ENCODE assay signal across 10 mouse cellular contexts in genomic region chr15:89425711-89426121, GRCm38 (mm10). TPM values are rescaled to one million over a fixed set of nuclear protein-coding genes. Genes with fewer than 3 reads are reported as not detected.
A peak's percentile ranks its signal among the peaks of the same experiment; 100 is the strongest.
DNase-seq lines count a peak whose midpoint lies in the region; ATAC-seq lines count a peak whose summit lies in the region.
"Had no signal": no experiment of that assay in that cellular context is flagged by ENCODE, and none has a peak within 500 bp of the region (broad histone marks: within the 10 kb centered on the region; RNA-seq: fewer than 3 reads in every experiment).

TSS of gene Cpt1b (minus strand) at chr15:89425863.

- WGBS in embryonic facial prominence, embryonic 11.5 days, result 19% methylated on average over 6 of the region's 6 CpGs

- no peak within 1 kb of the TSS for H3K9ac ChIP-seq in embryonic facial prominence, embryonic 11.5 days (replicated peaks; ENCODE audit: low read length)

- no peak within 1 kb of the TSS for H3K27ac ChIP-seq in embryonic facial prominence, embryonic 11.5 days (replicated peaks; ENCODE audit: low read depth, low read length)

- ATAC-seq in embryonic facial prominence, embryonic 11.5 days (replicated peaks; ENCODE audit: insufficient number of reproducible peaks, low FRiP score, low TSS enrichment, low read depth), result no peak

- 0 out of 2 replicates have a peak, but pooled peaks cover 3% of the 10 kb centered on the region for H3K36me3 ChIP-seq in embryonic facial prominence, embryonic 11.5 days (replicated peaks; ENCODE audit: control insufficient read depth, insufficient read depth, low read depth, low read length)

- H3K9me3 ChIP-seq in embryonic facial prominence, embryonic 11.5 days (replicated peaks; ENCODE audit: control insufficient read depth, low read length), result no peaks in the 10 kb centered on the region

- H3K4me1 ChIP-seq in embryonic facial prominence, embryonic 11.5 days (ENCODE audit: control insufficient read depth, insufficient read depth, low read length), result no peaks in the 10 kb centered on the region

- H3K4me2 ChIP-seq in embryonic facial prominence, embryonic 11.5 days (ENCODE audit: low read depth, low read length), result peak within 1 kb of the TSS; percentile 16

- peak; percentile 32 for DNase-seq in cerebellum, adult 11-12 months
- no peak for DNase-seq in cerebellum, postnatal 10 days
- no peak for DNase-seq in embryonic facial prominence, embryonic 11.5 days (ENCODE audit: low spot score)
- DNase-seq in heart, postnatal 10 days, result peak; percentile 85 to 90
- peak; percentile 20 for DNase-seq in liver
- DNase-seq in ovary, postnatal 36 days (ENCODE audit: low spot score), result no peak
- DNase-seq in spleen, adult 12 weeks (ENCODE audit: low spot score), result no peak
- DNase-seq in cerebellum, postnatal 36 days, result no peak

- no peaks in the 10 kb centered on the region for H3K27me3 ChIP-seq in embryonic facial prominence, embryonic 11.5 days (ENCODE audit: control insufficient read depth, insufficient read depth, low read length)

- H3K4me3 ChIP-seq in embryonic facial prominence, embryonic 11.5 days (ENCODE audit: low read depth, low read length), result no peak within 1 kb of the TSS

- intact Hi-C loops in heart, postnatal 10 days (cut with DNase I), result no loop called here

RNA-seq across cellular contexts. Expression of gene Cpt1b, which starts in this region (rescaled TPM):
- 0.22 and 0.69 TPM in 2 replicates for polyA plus RNA-seq in embryonic facial prominence, embryonic 11.5 days (2014; fragmentation: Nextera tagmentation; extraction: Ambion mirVana)
- 100 to 1,000 TPM; 700 to 720 TPM for total RNA-seq in heart, postnatal 10 days (2021)
- total RNA-seq: hematopoietic stem cell, adult 5-6 weeks had no signal
- polyA plus RNA-seq: neural tube, embryonic 11.5 days had no signal

Comparison
In these comparisons a context has a peak if more than half of its experiments do, and no peak if none do; other contexts are left out.
1. DNase-seq: peak in cerebellum, adult 11-12 months (single experiment), heart, postnatal 10 days (2 of 2) and liver (single experiment); none in cerebellum, postnatal 10 days (0 of 2), embryonic facial prominence, embryonic 11.5 days (single experiment), ovary, postnatal 36 days (single experiment), spleen, adult 12 weeks (single experiment) and cerebellum, postnatal 36 days (0 of 2).